Mouse (Mus musculus) megakaryocyte, embryonic 14.5 days (primary cell): ENCODE results near the gene Kdr.

Experiments used
- FLI1 ChIP-seq: IDR thresholded peaks from 2 replicates; pipeline ENCODE4 v1.6.1; 2012; ENCODE audit warnings: low read length, inconsistent platforms, mixed read lengths
- GATA1 ChIP-seq: IDR thresholded peaks from 3 replicates; pipeline ENCODE4 v1.6.1; 2012; ENCODE audit warnings: mixed read lengths, low read length, inconsistent platforms, borderline replicate concordance

DNA sequence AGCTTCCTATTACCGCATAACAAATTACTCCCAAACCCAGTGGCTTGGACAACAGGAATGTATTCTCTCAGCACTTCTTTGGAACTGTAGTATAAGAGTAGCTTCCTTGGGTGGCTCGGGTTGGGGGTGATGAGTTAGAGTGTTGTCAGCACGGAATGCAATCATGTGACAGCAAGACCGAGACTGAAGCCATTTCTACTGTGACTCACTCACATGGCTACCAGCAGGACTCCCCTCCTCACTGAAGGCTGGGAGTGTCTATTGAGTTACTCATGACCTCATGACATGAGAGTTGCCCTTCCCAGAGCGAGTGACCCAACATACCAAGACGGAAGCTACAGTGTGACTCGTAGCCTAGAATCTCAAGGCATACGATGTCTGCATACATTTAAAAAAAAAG, 12.0 kb upstream of the Kdr start:
- TF ChIP-seq GATA1 = no peak
- no peak for TF ChIP-seq FLI1
